Mouse (Mus musculus): Measurements from ENCODE around the gene Zfp710. TPM values are rescaled to one million over a fixed set of nuclear protein-coding genes. Genes with fewer than 3 reads are reported as not detected.

Zfp710 gene
- polyA plus RNA-seq, 1 experiment, result 45.3 TPM

GRCm38 (mm10) chr7:80055781-80056180 lies 31.2 kb downstream of the Zfp710 start:
- no peaks in the 10 kb centered on the region for H3K36me3 ChIP-seq (ENCODE audit: control insufficient read depth, insufficient read depth, low read length)
- no peaks in the 10 kb centered on the region for H3K27me3 ChIP-seq (ENCODE audit: control insufficient read depth, insufficient read depth, low read length)
- H3K4me3 ChIP-seq (ENCODE audit: extremely low read depth, insufficient read depth, insufficient read length), result no peak overlapping the region
- no peak for DNase-seq (ENCODE audit: low read depth in 1 of 2, low spot score in 2 of 2)
- 68% methylated on average over 12 of the region's 12 CpGs for WGBS
- H3K4me1 ChIP-seq (ENCODE audit: control insufficient read depth, insufficient read depth, insufficient read length), result peaks cover 33% of the 10 kb centered on the region
- H3K27ac ChIP-seq (ENCODE audit: insufficient read depth, low read length), result no peak overlapping the region
- TF ChIP-seq CTCF (IDR thresholded peaks at IDR 0.05; ENCODE audit: extremely low read depth, insufficient read depth, insufficient read length, insufficient replicate concordance) (no peak), POLR2A (IDR thresholded peaks at IDR 0.05; ENCODE audit: low read depth, low read length) (no peak)

DNA sequence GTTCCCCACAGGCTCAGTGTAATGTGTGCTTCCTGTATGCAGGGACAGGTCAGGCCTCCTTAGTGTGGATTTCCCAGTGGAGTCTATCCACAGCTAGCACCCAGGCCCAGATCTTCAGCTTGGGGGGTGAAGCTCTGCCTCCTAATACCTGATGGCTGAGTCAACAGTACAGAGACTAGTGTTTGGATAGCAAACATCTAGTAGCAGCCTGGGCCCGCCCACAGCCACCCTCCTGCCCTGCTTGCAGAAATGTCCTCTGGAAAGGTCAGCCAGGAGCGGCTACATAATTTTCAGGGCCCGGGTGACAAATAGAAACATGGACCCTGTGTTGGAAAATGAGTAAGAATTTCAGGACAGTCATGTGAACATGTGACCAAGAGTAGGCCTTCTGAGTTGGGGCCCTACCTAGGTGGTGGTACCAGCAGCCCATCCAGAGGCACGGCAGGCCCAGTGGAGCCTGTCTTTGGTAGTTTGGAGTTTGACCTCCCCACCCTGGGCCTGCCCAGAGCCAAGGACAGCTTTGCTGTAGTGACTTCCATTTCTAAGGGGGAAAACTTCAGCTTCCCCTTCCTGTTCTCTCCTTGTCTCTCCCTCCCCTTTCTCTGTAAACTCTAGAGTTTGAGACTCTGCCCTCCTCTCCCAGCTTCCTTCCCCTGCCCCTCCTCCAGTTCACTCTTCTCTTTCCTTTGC lies 32.5 kb downstream of the Zfp710 start:
- 69% methylated on average over 4 of the region's 4 CpGs for WGBS
- Histone ChIP-seq H3K4me3 (ENCODE audit: extremely low read depth, insufficient read depth, insufficient read length) (no peak overlapping the region), H3K27me3 (ENCODE audit: control insufficient read depth, insufficient read depth, low read length) (no peaks in the 10 kb centered on the region), H3K27ac (ENCODE audit: insufficient read depth, low read length) (peak overlapping the region; percentile 7; the same call in 1 of the 2 replicates), H3K4me1 (ENCODE audit: control insufficient read depth, insufficient read depth, insufficient read length) (peaks cover 33% of the 10 kb centered on the region), H3K36me3 (ENCODE audit: control insufficient read depth, insufficient read depth, low read length) (no peaks in the 10 kb centered on the region)
- TF ChIP-seq POLR2A (IDR thresholded peaks at IDR 0.05; ENCODE audit: low read depth, low read length) (no peak), CTCF (IDR thresholded peaks at IDR 0.05; ENCODE audit: extremely low read depth, insufficient read depth, insufficient read length, insufficient replicate concordance) (no peak)
- DNase-seq (ENCODE audit: low read depth in 1 of 2, low spot score in 2 of 2), result no peak

DNA sequence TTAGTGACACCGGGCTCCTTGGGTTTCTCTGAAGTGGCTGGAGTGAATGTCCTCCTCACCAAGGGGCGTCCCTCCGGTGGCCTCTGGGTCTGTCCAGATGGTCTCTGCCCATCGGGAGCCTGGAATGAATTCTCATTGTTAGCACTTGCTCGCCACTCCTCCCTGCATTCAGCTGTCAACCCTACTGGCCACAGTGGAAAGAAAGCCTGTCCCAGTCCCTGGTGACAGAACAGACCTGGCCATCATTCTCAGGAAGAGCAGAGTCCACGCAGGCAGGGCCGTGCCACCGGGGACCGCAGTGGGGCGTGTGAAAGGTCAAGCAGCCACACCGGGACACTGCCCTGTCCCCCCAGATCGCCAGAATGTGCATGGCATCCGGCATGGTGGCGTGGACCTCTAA lies 33.2 kb downstream of the Zfp710 start:
- H3K27me3 ChIP-seq (ENCODE audit: control insufficient read depth, insufficient read depth, low read length), result no peaks in the 10 kb centered on the region
- TF ChIP-seq CTCF (IDR thresholded peaks at IDR 0.05; ENCODE audit: extremely low read depth, insufficient read depth, insufficient read length, insufficient replicate concordance) (no peak), POLR2A (IDR thresholded peaks at IDR 0.05; ENCODE audit: low read depth, low read length) (no peak)
- no peak overlapping the region for H3K27ac ChIP-seq (ENCODE audit: insufficient read depth, low read length)
- H3K36me3 ChIP-seq (ENCODE audit: control insufficient read depth, insufficient read depth, low read length), result no peaks in the 10 kb centered on the region
- H3K4me3 ChIP-seq (ENCODE audit: extremely low read depth, insufficient read depth, insufficient read length), result no peak overlapping the region
- no peak for DNase-seq (ENCODE audit: low read depth in 1 of 2, low spot score in 2 of 2)
- H3K4me1 ChIP-seq (ENCODE audit: control insufficient read depth, insufficient read depth, insufficient read length), result peaks cover 33% of the 10 kb centered on the region
- WGBS, result 72% methylated on average over 14 of the region's 14 CpGs

DNA sequence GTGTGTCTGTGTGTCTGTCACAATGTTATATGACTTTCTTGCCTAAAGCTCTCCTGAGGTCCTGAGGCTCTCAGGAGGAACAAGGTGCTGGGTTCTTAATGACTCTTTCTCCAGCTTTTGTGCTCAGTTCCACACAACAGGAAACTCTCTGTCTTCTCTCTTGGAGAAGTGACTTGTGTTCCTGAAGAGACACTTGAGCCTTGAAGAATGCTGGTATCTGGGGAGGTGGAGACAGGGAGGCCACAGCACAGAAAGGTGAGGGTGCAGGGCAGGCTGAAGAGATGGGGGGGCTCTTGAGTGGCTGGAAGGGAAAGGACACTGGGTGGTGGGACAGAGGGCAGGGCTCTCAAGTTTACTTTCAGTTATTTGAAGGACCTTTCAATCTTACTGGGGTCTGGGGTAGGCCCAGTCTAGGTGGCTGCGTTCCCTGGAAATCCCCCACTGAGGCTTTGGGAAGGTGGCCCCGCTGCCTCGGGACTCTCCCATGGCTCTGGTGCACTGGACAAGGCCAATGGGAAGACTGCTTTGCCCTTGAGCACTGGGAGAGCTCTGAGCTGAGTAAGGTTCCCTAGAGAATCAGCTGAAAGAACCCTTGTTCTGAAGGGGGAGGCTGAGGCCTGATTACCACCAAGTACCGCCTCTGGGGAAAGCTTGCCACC lies 33.9 kb downstream of the Zfp710 start:
- Histone ChIP-seq H3K36me3 (ENCODE audit: control insufficient read depth, insufficient read depth, low read length) (no peaks in the 10 kb centered on the region), H3K27ac (ENCODE audit: insufficient read depth, low read length) (peak overlapping the region; percentile 47; the same call in 1 of the 2 replicates), H3K4me3 (ENCODE audit: extremely low read depth, insufficient read depth, insufficient read length) (no peak overlapping the region), H3K27me3 (ENCODE audit: control insufficient read depth, insufficient read depth, low read length) (no peaks in the 10 kb centered on the region), H3K4me1 (ENCODE audit: control insufficient read depth, insufficient read depth, insufficient read length) (peaks cover 40% of the 10 kb centered on the region)
- DNase-seq (ENCODE audit: low read depth in 1 of 2, low spot score in 2 of 2), result no peak
- TF ChIP-seq POLR2A (IDR thresholded peaks at IDR 0.05; ENCODE audit: low read depth, low read length) (no peak), CTCF (IDR thresholded peaks at IDR 0.05; ENCODE audit: extremely low read depth, insufficient read depth, insufficient read length, insufficient replicate concordance) (no peak)
- 47% methylated on average over 4 of the region's 4 CpGs for WGBS

DNA sequence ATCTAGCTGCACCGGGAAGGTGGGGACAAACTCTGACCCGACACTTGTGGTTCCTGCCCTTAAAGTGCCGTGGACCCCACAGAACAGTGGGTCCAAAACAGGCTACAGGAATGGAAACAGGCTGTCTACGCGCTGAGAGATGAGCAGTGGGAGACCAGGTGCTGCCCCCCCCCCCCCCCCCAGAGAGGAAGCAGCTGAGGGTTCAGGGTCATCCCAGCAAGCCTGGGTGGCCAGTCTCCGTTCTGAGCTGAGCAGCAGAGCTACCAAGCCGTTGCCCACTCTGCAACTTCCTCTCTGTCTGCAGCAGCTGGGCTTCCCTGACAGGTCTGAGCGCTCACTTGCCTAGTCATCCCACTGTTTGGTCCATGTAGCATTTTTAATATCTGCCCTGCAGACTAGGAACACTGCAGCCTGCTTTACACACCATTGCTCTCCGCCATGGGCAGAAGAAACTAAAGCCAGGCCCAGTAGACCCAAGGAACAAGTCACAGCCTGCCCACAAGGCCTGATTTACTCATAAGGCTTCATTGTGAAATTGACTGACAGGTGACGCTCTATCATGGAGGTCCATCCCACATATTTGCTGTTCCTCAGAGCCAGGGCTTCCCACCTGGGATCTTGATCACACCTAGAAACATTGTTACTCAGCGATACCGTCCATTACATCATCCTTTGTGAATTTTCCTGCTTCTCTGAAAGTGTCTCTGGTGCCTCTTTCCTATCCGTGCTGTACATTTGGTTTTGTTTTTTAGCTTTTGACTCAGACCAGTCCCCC lies 34.6 kb downstream of the Zfp710 start:
- WGBS, result 38% methylated on average over 13 of the region's 13 CpGs
- no peaks in the 10 kb centered on the region for H3K36me3 ChIP-seq (ENCODE audit: control insufficient read depth, insufficient read depth, low read length)
- no peak for DNase-seq (ENCODE audit: low read depth in 1 of 2, low spot score in 2 of 2)
- no peak overlapping the region for H3K4me3 ChIP-seq (ENCODE audit: extremely low read depth, insufficient read depth, insufficient read length)
- no peak for TF ChIP-seq CTCF (IDR thresholded peaks at IDR 0.05; ENCODE audit: extremely low read depth, insufficient read depth, insufficient read length, insufficient replicate concordance)
- no peak for TF ChIP-seq POLR2A (IDR thresholded peaks at IDR 0.05; ENCODE audit: low read depth, low read length)
- H3K4me1 ChIP-seq (ENCODE audit: control insufficient read depth, insufficient read depth, insufficient read length), result peaks cover 45% of the 10 kb centered on the region
- H3K27me3 ChIP-seq (ENCODE audit: control insufficient read depth, insufficient read depth, low read length), result no peaks in the 10 kb centered on the region
- peak overlapping the region; percentile 47; the same call in 1 of the 2 replicates for H3K27ac ChIP-seq (ENCODE audit: insufficient read depth, low read length)

- Histone ChIP-seq H3K4me1 (ENCODE audit: control insufficient read depth, insufficient read depth, insufficient read length) (peaks cover 54% of the 10 kb centered on the region), H3K36me3 (ENCODE audit: control insufficient read depth, insufficient read depth, low read length) (no peaks in the 10 kb centered on the region), H3K27me3 (ENCODE audit: control insufficient read depth, insufficient read depth, low read length) (no peaks in the 10 kb centered on the region), H3K27ac (ENCODE audit: insufficient read depth, low read length) (no peak overlapping the region), H3K4me3 (ENCODE audit: extremely low read depth, insufficient read depth, insufficient read length) (no peak overlapping the region)
- TF ChIP-seq POLR2A (IDR thresholded peaks at IDR 0.05; ENCODE audit: low read depth, low read length) (no peak), CTCF (IDR thresholded peaks at IDR 0.05; ENCODE audit: extremely low read depth, insufficient read depth, insufficient read length, insufficient replicate concordance) (no peak)
- no peak for DNase-seq (ENCODE audit: low read depth in 1 of 2, low spot score in 2 of 2)
- 87% methylated on average over 10 of the region's 10 CpGs for WGBS
These were observed 35.6 kb downstream of the Zfp710 start for GRCm38 (mm10) chr7:80060012-80060778.
